Mouse (Mus musculus) embryonic facial prominence, embryonic 11.5 days (tissue): ENCODE results near the gene Rmnd5b. TPM values are rescaled to one million over a fixed set of nuclear protein-coding genes. Genes with fewer than 3 reads are reported as not detected.

ENCODE experiments used
- ATAC-seq: fragments of 200-750 bp; cut with Nextera tagmentation; replicated peaks from 2 replicates; pipeline ENCODE4 v1.8.0; 2017; ENCODE audit warnings: low read depth; ENCODE audit not compliant: insufficient number of reproducible peaks, low FRiP score, low TSS enrichment
- DNase-seq: peaks from one replicate; pipeline ENCODE4 v3.0.0-alpha.2; 2015; ENCODE audit warnings: low spot score
- H3K27ac ChIP-seq: fragments of 300-500 bp; sonication (generic); replicated peaks from 2 replicates; pipeline ENCODE4 v1.5.1; 2014; ENCODE audit warnings: mild to moderate bottlenecking, low read depth, low read length, control low read depth
- H3K27me3 ChIP-seq: fragments of 300-500 bp; sonication (generic); 2 replicates; pipeline ENCODE4 v1.6.1; 2014; ENCODE audit warnings: mild to moderate bottlenecking, low read length, moderate library complexity, mixed read lengths; ENCODE audit not compliant: control insufficient read depth, insufficient read depth
- H3K36me3 ChIP-seq: fragments of 300-500 bp; sonication (generic); replicated peaks from 2 replicates; pipeline ENCODE4 v1.6.1; 2014; ENCODE audit warnings: low read depth, mild to moderate bottlenecking, low read length, moderate library complexity, mixed read lengths; ENCODE audit not compliant: control insufficient read depth, insufficient read depth
- H3K4me1 ChIP-seq: fragments of 300-500 bp; sonication (generic); 2 replicates; pipeline ENCODE4 v1.6.1; 2014; ENCODE audit warnings: low read length, mixed read lengths; ENCODE audit not compliant: control insufficient read depth, insufficient read depth
- H3K4me2 ChIP-seq: fragments of 300-500 bp; sonication (generic); 2 replicates; pipeline ENCODE4 v1.6.1; 2014; ENCODE audit warnings: low read depth, mild to moderate bottlenecking, control low read depth, low read length, moderate library complexity
- H3K4me3 ChIP-seq: fragments of 300-500 bp; sonication (generic); 2 replicates; pipeline ENCODE4 v1.5.1; 2014; ENCODE audit warnings: low read depth, low read length, control low read depth
- H3K9ac ChIP-seq: fragments of 300-500 bp; sonication (generic); replicated peaks from 2 replicates; pipeline ENCODE4 v1.6.1; 2014; ENCODE audit warnings: mild to moderate bottlenecking, control low read depth, low read length
- H3K9me3 ChIP-seq: fragments of 300-500 bp; sonication (generic); replicated peaks from 2 replicates; pipeline ENCODE4 v1.6.1; 2016; ENCODE audit warnings: mild to moderate bottlenecking, low read length, inconsistent platforms, mixed read lengths; ENCODE audit not compliant: control insufficient read depth
- WGBS: fragments of 180-500 bp; shearing (Covaris S2); extraction: QIAGEN DNeasy Blood & Tissue Kit; methylation state at CpG from one replicate; pipeline ENCODE4 v1.1.7; 2014; 5-methylcytosine and 5-hydroxymethylcytosine counted together
- polyA plus RNA-seq: library from polyadenylated mRNA; unstranded; fragments of >200 nt; fragmentation: Nextera tagmentation; extraction: Ambion mirVana; gene quantifications from 2 replicates; pipeline ENCODE4 v1.2.1, GENCODE M21; 2014

Gene Rmnd5b
- polyA plus RNA-seq, 1 experiment from 2014 or later, result 36.0 TPM

DNA sequence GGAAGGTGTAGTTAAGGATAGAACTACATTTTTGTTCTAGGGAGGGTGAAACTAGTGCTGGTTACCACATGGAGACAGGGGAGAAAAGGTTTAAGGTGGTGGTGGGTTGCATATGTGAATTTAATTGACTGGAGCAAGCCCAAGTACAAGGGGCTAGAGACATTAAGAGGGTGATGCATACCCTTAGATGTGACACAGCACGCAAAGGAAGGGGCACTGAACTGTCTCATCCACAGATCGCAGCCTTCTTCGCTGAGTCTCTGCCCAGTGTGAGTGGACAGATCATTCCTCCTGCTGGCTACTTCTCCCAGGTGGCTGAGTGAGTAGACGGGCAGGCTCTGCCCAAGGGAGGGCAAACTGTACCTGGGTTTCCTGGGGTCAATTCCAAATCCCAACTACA lies 42.3 kb downstream of the Rmnd5b start:
- Histone ChIP-seq H3K4me3 (no peak overlapping the region), H3K4me1 (no peaks in the 10 kb centered on the region), H3K27me3 (no peaks in the 10 kb centered on the region), H3K36me3 (peaks cover 23% of the 10 kb centered on the region), H3K9me3 (no peaks in the 10 kb centered on the region), H3K27ac (no peak overlapping the region), H3K9ac (no peak overlapping the region), H3K4me2 (no peak overlapping the region)
- no peak for DNase-seq
- 90% methylated on average over 4 of the region's 4 CpGs for WGBS
- no peak for ATAC-seq

GRCm38 (mm10) chr11:51591915-51592314 lies 43.8 kb downstream of the Rmnd5b start:
- Histone ChIP-seq H3K4me2 (no peak overlapping the region), H3K27me3 (no peaks in the 10 kb centered on the region), H3K4me1 (no peaks in the 10 kb centered on the region), H3K9me3 (no peaks in the 10 kb centered on the region), H3K27ac (no peak overlapping the region), H3K4me3 (no peak overlapping the region), H3K9ac (no peak overlapping the region), H3K36me3 (peaks cover 30% of the 10 kb centered on the region)
- WGBS, result 87% methylated on average over 7 of the region's 7 CpGs
- DNase-seq (no peak), ATAC-seq (no peak)

DNA sequence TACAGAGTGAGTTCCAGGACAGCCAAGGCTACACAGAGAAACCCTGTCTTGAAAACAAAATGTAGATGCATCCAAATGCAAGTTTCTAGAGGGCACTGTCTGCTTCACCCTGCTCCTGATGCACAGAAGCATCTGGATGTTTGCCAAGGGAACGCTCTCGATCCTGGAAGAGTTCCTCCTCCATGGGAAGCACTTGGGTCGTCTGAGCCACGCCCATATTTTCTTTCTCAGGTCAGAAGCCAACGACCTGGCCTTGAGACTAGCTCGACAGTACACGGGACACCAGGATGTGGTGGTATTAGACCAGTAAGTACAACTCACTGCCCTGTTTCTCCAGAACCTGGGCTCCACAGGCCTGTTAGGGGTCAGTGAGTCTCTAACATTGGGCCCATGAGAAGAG lies 44.5 kb downstream of the Rmnd5b start:
- no peak overlapping the region for H3K27ac ChIP-seq
- no peaks in the 10 kb centered on the region for H3K27me3 ChIP-seq
- no peaks in the 10 kb centered on the region for H3K4me1 ChIP-seq
- no peak overlapping the region for H3K4me3 ChIP-seq
- H3K36me3 ChIP-seq, result peaks cover 28% of the 10 kb centered on the region
- DNase-seq, result no peak
- H3K4me2 ChIP-seq, result no peak overlapping the region
- no peak for ATAC-seq
- 74% methylated on average over 7 of the region's 7 CpGs for WGBS
- H3K9ac ChIP-seq, result no peak overlapping the region
- H3K9me3 ChIP-seq, result no peaks in the 10 kb centered on the region

DNA sequence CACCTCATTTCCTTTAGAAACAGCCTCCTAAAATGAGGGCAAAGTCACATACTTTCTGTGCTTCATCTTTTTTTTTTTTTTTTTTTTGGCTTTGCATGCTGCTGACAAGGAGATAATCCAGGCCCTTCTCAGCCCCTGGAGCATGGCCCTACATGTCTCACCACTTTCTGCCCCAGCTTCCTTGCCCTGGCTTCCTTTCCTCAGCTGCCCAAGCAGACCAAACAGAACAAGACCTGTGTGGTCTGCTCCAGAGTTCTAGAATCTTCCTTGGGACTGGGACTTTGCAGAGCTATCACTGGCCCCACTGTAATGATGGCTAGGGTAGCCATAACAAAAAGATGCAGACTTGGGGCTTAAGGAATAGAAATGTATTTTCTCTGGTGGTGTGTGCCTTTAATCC lies 45.7 kb downstream of the Rmnd5b start:
- H3K4me2 ChIP-seq, result no peak overlapping the region
- H3K9me3 ChIP-seq, result no peaks in the 10 kb centered on the region
- no peaks in the 10 kb centered on the region for H3K4me1 ChIP-seq
- no peak for DNase-seq
- no peaks in the 10 kb centered on the region for H3K27me3 ChIP-seq
- H3K4me3 ChIP-seq, result no peak overlapping the region
- peaks cover 26% of the 10 kb centered on the region for H3K36me3 ChIP-seq
- ATAC-seq, result no peak
- H3K27ac ChIP-seq, result no peak overlapping the region
- H3K9ac ChIP-seq, result no peak overlapping the region

DNA sequence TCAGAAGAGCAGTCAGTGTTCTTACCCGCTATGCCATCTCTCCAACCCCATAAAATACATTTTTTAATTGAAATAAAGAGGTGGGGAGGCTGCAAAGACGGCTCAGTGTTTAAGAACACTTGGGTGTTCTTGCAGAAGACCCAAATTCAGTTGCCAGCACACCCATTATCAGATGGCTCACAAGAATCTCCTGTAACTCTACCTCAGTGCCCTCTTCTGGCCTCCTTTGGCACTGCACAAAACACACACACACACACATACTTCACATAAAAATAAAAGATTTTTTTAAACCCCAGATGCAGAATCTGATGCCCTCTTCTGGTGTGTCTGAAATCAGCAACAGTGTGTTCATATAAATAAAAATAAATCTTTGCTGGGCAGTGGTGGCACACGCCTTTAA lies 46.9 kb downstream of the Rmnd5b start:
- Histone ChIP-seq H3K4me3 (no peak overlapping the region), H3K4me2 (no peak overlapping the region), H3K9me3 (no peaks in the 10 kb centered on the region), H3K27me3 (no peaks in the 10 kb centered on the region), H3K4me1 (no peaks in the 10 kb centered on the region; the same call in 1 of the 2 replicates), H3K9ac (no peak overlapping the region), H3K36me3 (peaks cover 23% of the 10 kb centered on the region), H3K27ac (no peak overlapping the region)
- no peak for ATAC-seq
- WGBS, result 94% methylated on average over 3 of the region's 3 CpGs
- DNase-seq, result no peak

- H3K36me3 ChIP-seq, result peaks cover 16% of the 10 kb centered on the region
- ATAC-seq (no peak), DNase-seq (no peak)
- no peaks in the 10 kb centered on the region for H3K9me3 ChIP-seq
- H3K27ac ChIP-seq, result no peak overlapping the region
- no peak overlapping the region for H3K4me3 ChIP-seq
- no peak overlapping the region for H3K4me2 ChIP-seq
- no peak overlapping the region for H3K9ac ChIP-seq
- H3K27me3 ChIP-seq, result no peaks in the 10 kb centered on the region
- no peaks in the 10 kb centered on the region; the same call in 1 of the 2 replicates for H3K4me1 ChIP-seq
- 95% methylated on average over 1 of the region's 1 CpGs for WGBS
Observed at GRCm38 (mm10) chr11:51587059-51587458, 48.6 kb downstream of the Rmnd5b start.

DNA sequence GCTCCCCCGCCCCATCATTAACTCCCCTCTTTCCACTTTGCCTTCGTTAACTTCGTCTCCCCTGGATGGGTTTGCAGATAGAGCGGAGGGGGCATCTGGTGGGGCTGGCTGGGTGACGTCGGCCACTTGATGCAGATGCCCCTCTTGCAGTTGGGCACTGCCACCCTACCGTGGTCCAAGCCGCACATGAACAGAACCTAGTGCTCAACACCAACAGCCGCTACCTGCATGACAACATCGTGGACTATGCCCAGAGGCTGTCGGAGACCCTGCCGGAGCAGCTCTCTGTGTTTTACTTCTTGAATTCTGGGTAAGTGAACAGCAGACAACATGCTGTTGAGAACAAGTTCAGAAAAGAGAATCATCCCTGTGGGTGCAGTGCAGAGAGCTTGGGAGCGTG lies 49.3 kb downstream of the Rmnd5b start:
- Histone ChIP-seq H3K27me3 (no peaks in the 10 kb centered on the region), H3K36me3 (peaks cover 13% of the 10 kb centered on the region), H3K4me2 (no peak overlapping the region), H3K27ac (no peak overlapping the region), H3K9ac (no peak overlapping the region), H3K9me3 (no peaks in the 10 kb centered on the region), H3K4me3 (no peak overlapping the region), H3K4me1 (no peaks in the 10 kb centered on the region; the same call in 1 of the 2 replicates)
- no peak for DNase-seq
- no peak for ATAC-seq
- WGBS, result 97% methylated on average over 13 of the region's 13 CpGs

GRCm38 (mm10) chr11:51585608-51586252 lies 50.0 kb downstream of the Rmnd5b start:
- DNase-seq (no peak), ATAC-seq (no peak; the same call in 1 of the 2 replicates)
- Histone ChIP-seq H3K27me3 (no peaks in the 10 kb centered on the region), H3K9ac (peak overlapping the region; percentile 79), H3K4me1 (no peaks in the 10 kb centered on the region; the same call in 1 of the 2 replicates), H3K36me3 (peaks cover 9% of the 10 kb centered on the region), H3K27ac (no peak overlapping the region; the same call in 1 of the 2 replicates), H3K4me2 (peak overlapping the region; percentile 82), H3K4me3 (0 out of 2 replicates have a peak overlapping the region, but pooled peaks have one; percentile 59), H3K9me3 (no peaks in the 10 kb centered on the region)
- WGBS, result 65% methylated on average over 8 of the region's 8 CpGs
